Mouse (Mus musculus) MEL (cell line): ENCODE data around the gene Rhot1. TPM values are rescaled to one million over a fixed set of nuclear protein-coding genes. Genes with fewer than 3 reads are reported as not detected.

Experiments
- DNase-seq: peaks from one replicate; pipeline ENCODE4 v3.0.0; 2011; ENCODE audit warnings: low read depth, low spot score
- H3K27ac ChIP-seq: 2 replicates; pipeline ENCODE4 v1.5.1; 2012; ENCODE audit warnings: low read depth, mild to moderate bottlenecking, control low read depth, low read length, moderate library complexity; ENCODE audit not compliant: control insufficient read depth
- H3K27me3 ChIP-seq, 2 experiments: fragments of 150-350 bp in 1 of 2; sonication (generic) in 1 of 2; 2 replicates each; pipeline ENCODE4 v1.6.1; 2012; ENCODE audit warnings: low read length in 2 of 2, mild to moderate bottlenecking in 2 of 2, improper control_type of control experiment in 1 of 2, moderate library complexity in 1 of 2; ENCODE audit not compliant: insufficient read depth in 2 of 2, control insufficient read depth in 1 of 2
- H3K36me3 ChIP-seq, 2 experiments: 2 replicates each; pipeline ENCODE4 v1.6.1; 2012 to 2014; ENCODE audit warnings: low read length in 2 of 2, improper control_type of control experiment in 1 of 2, inconsistent platforms in 1 of 2, mild to moderate bottlenecking in 1 of 2; ENCODE audit not compliant: insufficient read depth in 2 of 2, control insufficient read depth in 1 of 2
- H3K4me1 ChIP-seq, 2 experiments: fragments of 150-350 bp in 1 of 2; sonication (generic) in 1 of 2; 2 replicates each; pipeline ENCODE4 v1.6.1; 2012; ENCODE audit warnings: low read length in 2 of 2, improper control_type of control experiment in 1 of 2, mild to moderate bottlenecking in 1 of 2; ENCODE audit not compliant: insufficient read depth in 2 of 2, control insufficient read depth in 1 of 2
- H3K4me3 ChIP-seq, 2 experiments: fragments of 150-350 bp in 1 of 2; sonication (generic) in 1 of 2; 2 replicates each; pipeline ENCODE4 v1.5.1; 2012; ENCODE audit warnings: low read depth in 2 of 2, low read length in 2 of 2, mild to moderate bottlenecking in 2 of 2, moderate library complexity in 2 of 2, control low read depth in 1 of 2, improper control_type of control experiment in 1 of 2; ENCODE audit not compliant: control insufficient read depth in 1 of 2, insufficient read depth in 1 of 2
- H3K79me2 ChIP-seq: 2 replicates; pipeline ENCODE4 v1.6.1; 2012; ENCODE audit warnings: mild to moderate bottlenecking, low read length, moderate library complexity; ENCODE audit not compliant: control insufficient read depth, poor library complexity, insufficient read depth
- H3K9ac ChIP-seq: 2 replicates; pipeline ENCODE4 v1.6.1; 2012; ENCODE audit warnings: low read depth, mild to moderate bottlenecking, control low read depth, low read length, moderate library complexity; ENCODE audit not compliant: control insufficient read depth, poor library complexity, severe bottlenecking
- H3K9me3 ChIP-seq: fragments of 150-350 bp; sonication (generic); replicated peaks from 2 replicates; pipeline ENCODE4 v1.6.1; 2012; ENCODE audit warnings: mild to moderate bottlenecking, low read length, improper control_type of control experiment, moderate library complexity; ENCODE audit not compliant: insufficient read depth
- BHLHE40 ChIP-seq: IDR thresholded peaks from 2 replicates; pipeline ENCODE4 v1.6.1; 2012; ENCODE audit warnings: low read depth, mild to moderate bottlenecking, inconsistent platforms, low read length, improper control_type of control experiment, borderline replicate concordance
- CHD2 ChIP-seq: IDR thresholded peaks from 2 replicates; pipeline ENCODE4 v1.6.1; 2011; ENCODE audit warnings: low read length, improper control_type of control experiment
- CTCF ChIP-seq, 3 experiments: IDR thresholded peaks in 2 of 3; conservative IDR thresholded peaks in 1 of 3; 2 replicates each; pipeline ENCODE4 v1.5.1; 2011 to 2012; ENCODE audit warnings: low read length in 3 of 3, low read depth in 2 of 3, mild to moderate bottlenecking in 2 of 3, improper control_type of control experiment in 1 of 3, inconsistent platforms in 1 of 3, mixed read lengths in 1 of 3, moderate library complexity in 1 of 3; ENCODE audit not compliant: control insufficient read depth in 1 of 3, insufficient read depth in 1 of 3, poor library complexity in 1 of 3, severe bottlenecking in 1 of 3
- ELF1 ChIP-seq: IDR thresholded peaks from 2 replicates; pipeline ENCODE4 v1.6.1; 2014; ENCODE audit warnings: low read depth, mild to moderate bottlenecking, inconsistent platforms, low read length, improper control_type of control experiment, moderate library complexity
- ETS1 ChIP-seq: IDR thresholded peaks from 2 replicates; pipeline ENCODE4 v1.6.1; 2012; ENCODE audit warnings: low read depth, mild to moderate bottlenecking, inconsistent platforms, low read length, improper control_type of control experiment, moderate library complexity
- HCFC1 ChIP-seq: IDR thresholded peaks from 2 replicates; pipeline ENCODE4 v1.6.1; 2012; ENCODE audit warnings: low read depth, mild to moderate bottlenecking, inconsistent platforms, low read length, improper control_type of control experiment, moderate library complexity
- MAFK ChIP-seq: IDR thresholded peaks from 2 replicates; pipeline ENCODE4 v1.6.1; 2011; ENCODE audit warnings: low read depth, mild to moderate bottlenecking, low read length, improper control_type of control experiment, borderline replicate concordance
- MEF2A ChIP-seq: IDR thresholded peaks from 2 replicates; pipeline ENCODE4 v1.6.1; 2014; ENCODE audit warnings: low read depth, mild to moderate bottlenecking, inconsistent platforms, low read length, improper control_type of control experiment; ENCODE audit not compliant: poor library complexity, insufficient replicate concordance, severe bottlenecking; ENCODE audit errors: extremely low read depth
- MYC ChIP-seq: IDR thresholded peaks from 2 replicates; pipeline ENCODE4 v1.6.1; 2011; ENCODE audit warnings: low read depth, mild to moderate bottlenecking, low read length, improper control_type of control experiment, moderate library complexity
- NELFE ChIP-seq: IDR thresholded peaks from 2 replicates; pipeline ENCODE4 v1.6.1; 2011; ENCODE audit warnings: low read depth, low read length, improper control_type of control experiment
- NRF1 ChIP-seq: IDR thresholded peaks from 2 replicates; pipeline ENCODE4 v1.6.1; 2014; ENCODE audit warnings: low read depth, mild to moderate bottlenecking, inconsistent platforms, low read length, improper control_type of control experiment, moderate library complexity; ENCODE audit not compliant: poor library complexity, insufficient read depth, severe bottlenecking
- POLR2A ChIP-seq, 2 experiments: IDR thresholded peaks; 2 replicates each; pipeline ENCODE4 v1.6.1; 2011 to 2012; ENCODE audit warnings: low read length in 2 of 2, mild to moderate bottlenecking in 2 of 2, control low read depth in 1 of 2, improper control_type of control experiment in 1 of 2, low read depth in 1 of 2, moderate library complexity in 1 of 2; ENCODE audit not compliant: control insufficient read depth in 1 of 2, insufficient read depth in 1 of 2, poor library complexity in 1 of 2
- POLR2AphosphoS5 ChIP-seq: IDR thresholded peaks from 2 replicates; pipeline ENCODE4 v1.6.1; 2012; ENCODE audit warnings: low read depth, borderline replicate concordance, mild to moderate bottlenecking, inconsistent platforms, low read length, moderate library complexity, mixed read lengths
- RCOR1 ChIP-seq: IDR thresholded peaks from 2 replicates; pipeline ENCODE4 v1.6.1; 2012; ENCODE audit warnings: low read depth, mild to moderate bottlenecking, inconsistent platforms, low read length, improper control_type of control experiment
- SMC3 ChIP-seq: IDR thresholded peaks from 2 replicates; pipeline ENCODE4 v1.6.1; 2011; ENCODE audit warnings: low read depth, low read length, improper control_type of control experiment
- TAL1 ChIP-seq: IDR thresholded peaks from 2 replicates; pipeline ENCODE4 v1.6.1; 2012; ENCODE audit warnings: mild to moderate bottlenecking, inconsistent platforms, low read length, moderate library complexity, mixed read lengths
- TBP ChIP-seq: IDR thresholded peaks from 2 replicates; pipeline ENCODE4 v1.8.0; 2011; ENCODE audit warnings: low read depth, low read length, improper control_type of control experiment
- UBTF ChIP-seq: IDR thresholded peaks from 2 replicates; pipeline ENCODE4 v1.6.1; 2012; ENCODE audit warnings: low read depth, mild to moderate bottlenecking, inconsistent platforms, low read length, improper control_type of control experiment, moderate library complexity, borderline replicate concordance; ENCODE audit not compliant: insufficient read depth
- ZKSCAN1 ChIP-seq: IDR thresholded peaks from 2 replicates; pipeline ENCODE4 v1.6.1; 2012; ENCODE audit warnings: low read depth, mild to moderate bottlenecking, inconsistent platforms, low read length, improper control_type of control experiment, moderate library complexity
- ZNF384 ChIP-seq: IDR thresholded peaks from 2 replicates; pipeline ENCODE4 v1.6.1; 2012; ENCODE audit warnings: low read depth, mild to moderate bottlenecking, inconsistent platforms, low read length, improper control_type of control experiment
- polyA plus RNA-seq, 2 experiments: library from polyadenylated mRNA; stranded (reverse) in 1 of 2; unstranded in 1 of 2; fragments of >175 nt in 1 of 2; fragments of >200 nt in 1 of 2; gene quantifications; 2 replicates each; pipeline versions ENCODE4 v1.2.1 to v1.2.4; 2012; ENCODE audit warnings: low replicate concordance in 2 of 2, low read depth in 1 of 2; ENCODE audit not compliant: insufficient read length in 2 of 2, insufficient read depth in 1 of 2, missing spikeins in 1 of 2
- total RNA-seq: library from RNA; depleted of rRNA; stranded (reverse); fragments of 300-350 nt; gene quantifications from 2 replicates; pipeline ENCODE4 v1.2.3, GENCODE M21; 2012

Gene Rhot1
- total and polyA plus RNA-seq, 3 experiments: 43.7 to 919 (median 44.3) TPM

- TF ChIP-seq NELFE (no peak), POLR2AphosphoS5 (no peak), SMC3 (no peak), TBP (no peak), UBTF (no peak)
- H3K27me3 ChIP-seq: no peaks in the 10 kb centered on the region
- H3K4me1 ChIP-seq: no peaks in the 10 kb centered on the region; a peak in 1 of 4 replicates
- no peak overlapping the region for H3K27ac ChIP-seq
- H3K79me2 ChIP-seq: no peaks in the 10 kb centered on the region
- no peak overlapping the region for H3K4me3 ChIP-seq
- H3K9ac ChIP-seq: no peak overlapping the region
- DNase-seq: no peak
- no peaks in the 10 kb centered on the region for H3K9me3 ChIP-seq
- peaks cover 0 to 34% of the 10 kb centered on the region in 2 experiments; a peak in 2 of 4 replicates for H3K36me3 ChIP-seq
These were observed 28.5 kb downstream of the Rhot1 start for GRCm38 (mm10) chr11:80237278-80237677.

DNA sequence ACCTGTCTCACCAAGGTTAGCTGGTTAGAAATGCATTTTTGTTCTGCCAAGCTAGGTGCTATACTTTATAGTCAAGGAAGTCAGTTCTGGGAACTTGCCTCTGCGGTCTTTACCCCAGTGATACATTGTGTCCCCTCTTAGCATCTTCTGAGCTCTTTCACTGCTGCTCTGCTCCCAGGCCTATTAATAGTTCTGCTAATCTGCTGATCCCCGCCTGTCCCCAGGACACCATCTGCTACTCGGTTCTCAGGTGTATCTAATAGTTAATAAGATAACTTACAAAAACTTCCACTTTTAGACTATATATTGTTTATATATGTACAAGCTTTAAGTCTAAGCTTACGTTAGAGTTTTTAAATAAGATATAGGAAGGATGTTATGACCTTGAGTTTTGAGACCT, 29.5 kb downstream of the Rhot1 start:
- Histone ChIP-seq H3K9ac (no peak overlapping the region), H3K27ac (no peak overlapping the region), H3K4me1 (no peaks in the 10 kb centered on the region; a peak in 1 of 4 replicates), H3K36me3 (peaks cover 0 to 36% of the 10 kb centered on the region in 2 experiments; a peak in 2 of 4 replicates), H3K27me3 (no peaks in the 10 kb centered on the region), H3K4me3 (no peak overlapping the region), H3K9me3 (no peaks in the 10 kb centered on the region), H3K79me2 (no peaks in the 10 kb centered on the region)
- DNase-seq: no peak
- no peak for TF ChIP-seq MYC
- TF ChIP-seq RCOR1: no peak
- no peak for TF ChIP-seq ELF1
- no peak for TF ChIP-seq CTCF (IDR thresholded peaks at IDR 0.05 in 2 of 3, conservative IDR thresholded peaks at IDR 0.05 in 1 of 3; ENCODE audit: control insufficient read depth in 1 of 3, insufficient read depth in 1 of 3, low read depth in 2 of 3, low read length in 3 of 3, poor library complexity in 1 of 3, severe bottlenecking in 1 of 3)
- TF ChIP-seq UBTF: no peak

DNA sequence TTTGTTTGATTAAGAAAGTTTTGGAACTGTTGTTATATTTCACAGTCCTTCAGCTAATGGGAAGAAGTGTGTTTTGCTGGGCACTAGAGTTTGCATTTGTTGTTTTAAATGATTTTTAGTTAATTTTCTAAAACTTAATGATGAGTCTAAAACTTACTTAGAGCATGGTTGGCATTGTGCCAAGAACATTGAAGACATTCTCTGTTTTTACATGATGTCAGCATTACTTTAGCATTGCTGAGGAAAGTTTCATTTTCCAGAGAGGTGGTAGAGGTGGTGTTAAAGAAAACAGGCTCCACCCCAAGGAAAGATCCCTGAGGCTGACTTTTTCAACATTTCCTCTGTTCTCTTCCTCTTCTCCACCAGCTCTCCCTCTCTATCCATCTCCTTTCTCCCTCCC, 38.2 kb downstream of the Rhot1 start:
- Histone ChIP-seq H3K27ac (no peak overlapping the region), H3K9ac (no peak overlapping the region), H3K9me3 (no peaks in the 10 kb centered on the region), H3K27me3 (no peaks in the 10 kb centered on the region), H3K79me2 (no peaks in the 10 kb centered on the region), H3K36me3 (peaks cover 0 to 38% of the 10 kb centered on the region in 2 experiments; a peak in 2 of 4 replicates), H3K4me1 (no peaks in the 10 kb centered on the region), H3K4me3 (no peak overlapping the region)
- peak; percentile 29 for DNase-seq
- TF ChIP-seq ETS1 (no peak), RCOR1 (no peak), ZNF384 (no peak), ZKSCAN1 (no peak), NRF1 (no peak), HCFC1 (no peak), MEF2A (no peak), MAFK (no peak), TAL1 (no peak), BHLHE40 (no peak), CHD2 (no peak), CTCF (IDR thresholded peaks at IDR 0.05 in 2 of 3, conservative IDR thresholded peaks at IDR 0.05 in 1 of 3; ENCODE audit: control insufficient read depth in 1 of 3, insufficient read depth in 1 of 3, low read depth in 2 of 3, low read length in 3 of 3, poor library complexity in 1 of 3, severe bottlenecking in 1 of 3) (no peak), POLR2A (IDR thresholded peaks at IDR 0.05; ENCODE audit: control insufficient read depth in 1 of 2, insufficient read depth in 1 of 2, low read depth in 1 of 2, low read length in 2 of 2, poor library complexity in 1 of 2) (no peak), TBP (no peak)
